Mouse (Mus musculus): ENCODE measurements at regions not wholly inside any gene's neighbourhood (a gene's known extent, or its start where the extent isn't known, plus 50 kb on each side); places are given as distances from the start of the nearest gene placed in this dataset.
A peak's percentile ranks its signal among the peaks of the same experiment; 100 is the strongest.
"Not testable (repeated sequence)": the region's sequence is repeated elsewhere in the genome, so short reads cannot be mapped to it uniquely, and the experiment has no call there.

- no peak for DNase-seq (ENCODE audit: low spot score)
These were observed 305.0 kb upstream of the Rnf219 start for GRCm38 (mm10) chr14:104827404-104827803.

- DNase-seq (ENCODE audit: low spot score), result no peak
These were observed 302.5 kb upstream of the Rnf219 start for GRCm38 (mm10) chr14:104824926-104825325.

GRCm38 (mm10) chr14:104824224-104824623 lies 301.8 kb upstream of the Rnf219 start:
- DNase-seq (ENCODE audit: low spot score), result no peak

GRCm38 (mm10) chr14:104821903-104822573 lies 299.6 kb upstream of the Rnf219 start:
- no peak for DNase-seq (ENCODE audit: low spot score)

- DNase-seq (ENCODE audit: low spot score), result no peak
These were observed 296.7 kb upstream of the Rnf219 start for GRCm38 (mm10) chr14:104819106-104819505.

- peak; percentile 59 for DNase-seq (ENCODE audit: low spot score)
These were observed 291.6 kb upstream of the Rnf219 start for GRCm38 (mm10) chr14:104813977-104814584.

- no peak for DNase-seq (ENCODE audit: low spot score)
These were observed 289.6 kb upstream of the Rnf219 start for GRCm38 (mm10) chr14:104812006-104812405.

- DNase-seq (ENCODE audit: low spot score), result no peak
These were observed 282.9 kb upstream of the Rnf219 start for GRCm38 (mm10) chr14:104805332-104805731.

GRCm38 (mm10) chr14:104796348-104796965 lies 274.0 kb upstream of the Rnf219 start:
- DNase-seq (ENCODE audit: low spot score), result no peak

- DNase-seq (ENCODE audit: low spot score), result no peak
These were observed 266.9 kb upstream of the Rnf219 start for GRCm38 (mm10) chr14:104789346-104789745.

- DNase-seq (ENCODE audit: low spot score), result no peak
These were observed 262.6 kb upstream of the Rnf219 start for GRCm38 (mm10) chr14:104785066-104785465.

- no peak for DNase-seq (ENCODE audit: low spot score)
These were observed 247.5 kb upstream of the Rnf219 start for GRCm38 (mm10) chr14:104769938-104770337.

GRCm38 (mm10) chr14:104734213-104734612 lies 211.8 kb upstream of the Rnf219 start:
- DNase-seq (ENCODE audit: low spot score), result no peak

- no peak for DNase-seq (ENCODE audit: low spot score)
These were observed 209.6 kb upstream of the Rnf219 start for GRCm38 (mm10) chr14:104732036-104732435.

GRCm38 (mm10) chr14:104731319-104731995 lies 209.0 kb upstream of the Rnf219 start:
- DNase-seq (ENCODE audit: low spot score), result no peak

GRCm38 (mm10) chr14:104715651-104716050 lies 193.2 kb upstream of the Rnf219 start:
- DNase-seq (ENCODE audit: low spot score), result not testable (repeated sequence)

- no peak for DNase-seq (ENCODE audit: low spot score)
These were observed 179.9 kb upstream of the Rnf219 start for GRCm38 (mm10) chr14:104702283-104702893.

GRCm38 (mm10) chr14:104698962-104699361 lies 176.5 kb upstream of the Rnf219 start:
- DNase-seq (ENCODE audit: low spot score), result no peak

GRCm38 (mm10) chr14:104695101-104695500 lies 172.7 kb upstream of the Rnf219 start:
- DNase-seq (ENCODE audit: low spot score), result no peak

- DNase-seq (ENCODE audit: low spot score), result no peak
These were observed 171.8 kb upstream of the Rnf219 start for GRCm38 (mm10) chr14:104694174-104694803.

GRCm38 (mm10) chr14:104692616-104693015 lies 170.2 kb upstream of the Rnf219 start:
- DNase-seq (ENCODE audit: low spot score), result no peak

- DNase-seq (ENCODE audit: low spot score), result no peak
These were observed 166.0 kb upstream of the Rnf219 start for GRCm38 (mm10) chr14:104688440-104688839.
